Mouse (Mus musculus): ENCODE data around the gene Dock9. TPM values are rescaled to one million over a fixed set of nuclear protein-coding genes. Genes with fewer than 3 reads are reported as not detected.

Gene Dock9
- total and polyA plus RNA-seq, 3 experiments: 9.3 to 12.2 (median 10.3) TPM

DNA sequence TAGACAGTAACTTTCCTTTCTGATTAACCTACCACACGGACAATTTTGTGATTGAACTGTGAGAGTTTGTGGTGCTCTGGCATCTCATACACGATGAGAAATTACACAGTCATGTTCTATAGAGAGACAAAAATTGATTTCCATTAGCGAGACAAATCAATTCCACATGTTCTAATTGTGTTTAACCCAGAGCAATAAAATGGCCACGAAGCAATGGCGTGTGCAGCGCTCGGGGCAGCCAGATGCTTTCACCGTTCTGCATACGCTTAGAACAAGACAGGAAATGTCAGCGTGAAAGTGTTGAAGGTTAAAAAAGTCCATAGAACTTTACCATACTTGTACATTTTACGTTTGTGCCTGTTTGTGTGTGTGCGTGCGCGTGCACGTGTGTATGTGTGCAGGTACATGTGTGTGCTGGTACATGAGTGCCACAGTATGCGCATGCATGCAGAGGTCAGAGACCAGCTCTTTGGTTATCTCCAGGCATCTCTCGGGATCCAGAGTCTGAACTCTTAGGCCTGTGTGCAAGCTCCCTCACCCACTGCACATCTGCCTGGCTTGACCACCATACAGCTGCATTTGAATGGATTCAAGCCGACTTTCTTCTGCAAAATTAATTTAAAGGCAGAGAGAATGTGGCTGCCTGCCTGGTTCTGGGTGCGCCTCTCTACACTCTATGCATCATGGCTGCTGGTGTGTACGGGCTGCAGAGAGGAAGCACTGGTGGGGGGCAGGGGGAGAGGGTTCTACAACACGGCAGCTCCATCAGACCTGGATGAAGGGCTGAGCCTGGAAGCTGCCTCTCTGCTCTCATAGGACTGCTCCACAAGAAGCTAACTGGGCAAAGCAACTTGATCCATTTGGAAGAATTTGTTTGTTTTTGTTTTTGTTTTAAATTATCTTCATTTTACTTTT, 241.0 kb downstream of the Dock9 start:
- TF ChIP-seq POLR2AphosphoS2 (IDR thresholded peaks at IDR 0.05; ENCODE audit: low read depth, low read length) (no peak), E2F4 (IDR thresholded peaks at IDR 0.05; ENCODE audit: insufficient replicate concordance, low read depth, low read length) (no peak), EP300 (IDR thresholded peaks at IDR 0.05; ENCODE audit: low read length) (no peak), HCFC1 (IDR thresholded peaks at IDR 0.05; ENCODE audit: low read depth, low read length) (no peak), CTCF (conservative IDR thresholded peaks at IDR 0.05 in 1 of 2, IDR thresholded peaks at IDR 0.05 in 1 of 2; ENCODE audit: low read depth in 2 of 2, low read length in 2 of 2) (no peak), BHLHE40 (IDR thresholded peaks at IDR 0.05; ENCODE audit: low read depth, low read length) (no peak), ZKSCAN1 (IDR thresholded peaks at IDR 0.05; ENCODE audit: borderline replicate concordance, low read depth, low read length) (no peak), SMC3 (IDR thresholded peaks at IDR 0.05; ENCODE audit: low read depth, low read length) (no peak), ZNF384 (IDR thresholded peaks at IDR 0.05; ENCODE audit: low read depth, low read length) (no peak), NELFE (IDR thresholded peaks at IDR 0.05; ENCODE audit: low read depth, low read length) (no peak), SIN3A (IDR thresholded peaks at IDR 0.05; ENCODE audit: low read length) (no peak), MYC (IDR thresholded peaks at IDR 0.05; ENCODE audit: low read depth, low read length) (no peak), USF1 (IDR thresholded peaks at IDR 0.05; ENCODE audit: low read depth, low read length) (no peak), NRF1 (IDR thresholded peaks at IDR 0.05; ENCODE audit: low read depth, low read length) (no peak), IRF4 (IDR thresholded peaks at IDR 0.05; ENCODE audit: low read depth, low read length) (no peak), GABPA (IDR thresholded peaks at IDR 0.05; ENCODE audit: insufficient replicate concordance, low read depth, low read length) (no peak), CHD2 (IDR thresholded peaks at IDR 0.05; ENCODE audit: low read length) (no peak), RAD21 (IDR thresholded peaks at IDR 0.05; ENCODE audit: low read depth, low read length) (no peak)
- H3K27ac ChIP-seq (ENCODE audit: insufficient read depth, low read depth): no peak overlapping the region
- no peaks in the 10 kb centered on the region for H3K9me3 ChIP-seq (replicated peaks; ENCODE audit: low read length)
- peaks cover 0 to 3% of the 10 kb centered on the region in 2 experiments; a peak in 1 of 4 replicates for H3K4me1 ChIP-seq (ENCODE audit: control insufficient read depth in 1 of 2, insufficient read depth in 2 of 2)
- peaks cover 17 to 59% of the 10 kb centered on the region in 2 experiments for H3K36me3 ChIP-seq (replicated peaks in 1 of 2; ENCODE audit: control insufficient read depth in 1 of 2, insufficient read depth in 1 of 2, low read length in 1 of 2)
- no peak overlapping the region for H3K4me2 ChIP-seq (ENCODE audit: insufficient read depth, low read depth, poor library complexity, severe bottlenecking)
- no peak overlapping the region for H3K9ac ChIP-seq (ENCODE audit: insufficient read depth, low read depth)
- H3K79me2 ChIP-seq (replicated peaks; ENCODE audit: control insufficient read depth, extremely low read depth, insufficient read depth, poor library complexity, severe bottlenecking): no peaks in the 10 kb centered on the region
- dilution Hi-C loops (cut with MboI; ENCODE audit: extremely low pct_ligation_motif_present, extremely low pct_unique_long_range_greater_than_20kb, low sequenced_read_pairs) (no loop called here), in situ Hi-C loops (cut with MboI; ENCODE audit: low pct_ligation_motif_present, low pct_unique_long_range_greater_than_20kb, low sequenced_read_pairs) (no loop called here)
- H3K4me3 ChIP-seq (replicated peaks in 1 of 3; ENCODE audit: low read depth in 2 of 3, low read length in 2 of 3, poor library complexity in 1 of 3): no peak overlapping the region
- no peak for DNase-seq (ENCODE audit: extremely low read depth)
- H3K27me3 ChIP-seq (replicated peaks): no peaks in the 10 kb centered on the region

DNA sequence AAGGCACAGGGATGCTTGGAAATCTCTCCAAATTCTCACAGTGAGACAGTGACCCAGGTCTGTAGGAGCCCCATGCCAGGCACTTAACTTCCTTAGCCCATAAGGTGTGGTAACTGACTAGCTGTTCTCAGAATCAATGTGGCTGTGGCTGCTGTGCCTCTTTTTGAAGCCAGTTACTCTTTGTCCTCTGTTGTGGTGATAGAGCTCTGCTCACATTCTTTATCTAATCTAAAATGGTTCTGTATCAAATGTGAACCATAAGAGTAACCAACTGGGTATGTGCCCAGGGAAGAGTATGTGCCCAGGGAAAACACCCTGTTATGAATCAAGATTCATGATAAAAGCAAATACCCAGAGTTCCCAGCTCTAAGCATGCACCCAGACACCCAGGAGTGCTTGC, 243.9 kb downstream of the Dock9 start:
- dilution Hi-C loops (cut with MboI; ENCODE audit: extremely low pct_ligation_motif_present, extremely low pct_unique_long_range_greater_than_20kb, low sequenced_read_pairs) (no loop called here), in situ Hi-C loops (cut with MboI; ENCODE audit: low pct_ligation_motif_present, low pct_unique_long_range_greater_than_20kb, low sequenced_read_pairs) (no loop called here)
- no peak overlapping the region for H3K9ac ChIP-seq (ENCODE audit: insufficient read depth, low read depth)
- no peaks in the 10 kb centered on the region for H3K9me3 ChIP-seq (replicated peaks; ENCODE audit: low read length)
- no peak for DNase-seq (ENCODE audit: extremely low read depth)
- H3K4me2 ChIP-seq (ENCODE audit: insufficient read depth, low read depth, poor library complexity, severe bottlenecking): no peak overlapping the region
- no peaks in the 10 kb centered on the region; a peak in 1 of 4 replicates for H3K4me1 ChIP-seq (ENCODE audit: control insufficient read depth in 1 of 2, insufficient read depth in 2 of 2)
- no peaks in the 10 kb centered on the region for H3K79me2 ChIP-seq (replicated peaks; ENCODE audit: control insufficient read depth, extremely low read depth, insufficient read depth, poor library complexity, severe bottlenecking)
- H3K36me3 ChIP-seq (replicated peaks in 1 of 2; ENCODE audit: control insufficient read depth in 1 of 2, insufficient read depth in 1 of 2, low read length in 1 of 2): peaks cover 17 to 50% of the 10 kb centered on the region in 2 experiments
- no peak overlapping the region for H3K27ac ChIP-seq (ENCODE audit: insufficient read depth, low read depth)
- no peak overlapping the region for H3K4me3 ChIP-seq (replicated peaks in 1 of 3; ENCODE audit: low read depth in 2 of 3, low read length in 2 of 3, poor library complexity in 1 of 3)
- no peak for TF ChIP-seq ZC3H11A (IDR thresholded peaks at IDR 0.05; ENCODE audit: low read depth, low read length)
- TF ChIP-seq HCFC1 (IDR thresholded peaks at IDR 0.05; ENCODE audit: low read depth, low read length): no peak
- no peak for TF ChIP-seq IRF4 (IDR thresholded peaks at IDR 0.05; ENCODE audit: low read depth, low read length)
- TF ChIP-seq NRF1 (IDR thresholded peaks at IDR 0.05; ENCODE audit: low read depth, low read length): no peak
- TF ChIP-seq NELFE (IDR thresholded peaks at IDR 0.05; ENCODE audit: low read depth, low read length): no peak
- TF ChIP-seq ZKSCAN1 (IDR thresholded peaks at IDR 0.05; ENCODE audit: borderline replicate concordance, low read depth, low read length): no peak
- no peaks in the 10 kb centered on the region for H3K27me3 ChIP-seq (replicated peaks)

All from CH12.LX (cell line).